Mouse (Mus musculus) adrenal gland, adult 18-20 months (tissue): ENCODE results near the gene Pax5. TPM values are rescaled to one million over a fixed set of nuclear protein-coding genes. Genes with fewer than 3 reads are reported as not detected.
A peak's percentile ranks its signal among the peaks of the same experiment; 100 is the strongest.

Experiments used
- DNase-seq, 2 experiments: peaks; one replicate each; pipeline ENCODE4 v3.0.0; 2021 to 2022; ENCODE audit warnings: low spot score in 2 of 2
- total RNA-seq, 2 experiments: library from RNA; stranded (reverse); gene quantifications; 1 replicate in 1 of 2; 2 replicates in 1 of 2; pipeline ENCODE4 v1.2.3; 2021

Gene Pax5
- total RNA-seq, 2 experiments from 2014 or later: 0.42 to 0.46 TPM

DNA sequence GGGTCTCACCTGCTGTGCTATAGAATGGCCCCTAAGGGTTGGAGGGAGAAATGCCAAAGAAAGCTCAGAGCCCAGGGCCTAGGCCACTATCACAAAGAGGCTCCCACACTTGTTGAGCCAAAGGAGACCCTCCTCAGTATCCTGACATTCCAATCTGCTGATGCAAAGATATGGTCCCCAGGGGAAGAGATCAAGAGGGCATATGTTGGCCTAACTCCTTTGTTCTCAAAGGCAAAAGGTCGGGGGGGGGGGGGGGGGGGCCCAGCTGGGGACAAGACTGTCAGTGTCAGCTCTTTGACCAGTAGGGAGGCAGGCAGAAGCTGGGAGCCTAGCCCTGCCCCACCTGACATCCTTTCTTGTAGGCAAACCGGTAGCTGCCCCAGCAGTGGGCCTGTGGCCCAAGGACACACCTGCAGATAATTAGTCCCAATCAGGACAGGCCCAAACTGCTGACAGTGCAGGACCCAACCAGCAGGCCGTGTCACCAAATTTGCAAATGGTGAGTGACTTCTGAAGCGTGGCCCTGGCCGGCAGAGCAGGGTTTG, 108.0 kb downstream of the Pax5 start:
- DNase-seq: no peak

DNA sequence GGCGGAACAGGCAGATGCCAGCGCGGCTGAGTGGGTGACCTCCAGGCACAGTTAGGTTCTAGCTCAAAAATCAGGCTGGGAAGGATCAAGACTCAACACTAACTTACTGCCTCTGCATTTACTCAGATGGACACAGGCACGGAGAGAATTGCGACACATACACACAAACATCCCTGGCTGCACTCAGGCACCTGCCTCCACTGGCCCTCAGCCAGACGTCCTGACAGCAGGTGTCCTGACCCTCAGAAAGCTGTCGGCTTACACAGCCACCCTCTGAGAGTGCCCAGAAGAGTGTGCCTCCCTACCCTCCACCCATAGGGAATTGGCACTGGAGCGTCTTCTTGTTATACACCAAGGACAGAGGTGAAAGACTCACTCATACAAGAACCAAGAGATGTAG, 108.9 kb downstream of the Pax5 start:
- DNase-seq: no peak

DNA sequence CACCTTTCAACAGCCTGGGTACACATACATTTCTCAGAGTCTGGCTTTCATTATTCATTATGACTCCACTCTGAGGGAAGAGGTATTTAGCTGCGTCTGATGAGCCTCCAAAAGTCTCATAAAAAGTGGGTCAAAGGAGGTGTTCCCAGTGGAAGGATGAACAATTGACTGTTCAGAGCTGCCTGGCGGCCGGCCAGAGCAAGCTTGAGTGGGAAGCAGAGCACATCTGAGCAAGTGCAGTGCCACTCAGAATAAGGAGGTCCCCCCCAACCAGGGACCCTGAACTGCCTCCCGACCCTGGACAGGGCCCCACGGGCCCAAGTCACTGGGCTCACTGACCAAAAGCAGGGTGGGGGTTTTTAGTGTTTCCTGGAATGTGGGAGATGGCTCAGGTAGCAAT, 109.4 kb downstream of the Pax5 start:
- DNase-seq: no peak

DNA sequence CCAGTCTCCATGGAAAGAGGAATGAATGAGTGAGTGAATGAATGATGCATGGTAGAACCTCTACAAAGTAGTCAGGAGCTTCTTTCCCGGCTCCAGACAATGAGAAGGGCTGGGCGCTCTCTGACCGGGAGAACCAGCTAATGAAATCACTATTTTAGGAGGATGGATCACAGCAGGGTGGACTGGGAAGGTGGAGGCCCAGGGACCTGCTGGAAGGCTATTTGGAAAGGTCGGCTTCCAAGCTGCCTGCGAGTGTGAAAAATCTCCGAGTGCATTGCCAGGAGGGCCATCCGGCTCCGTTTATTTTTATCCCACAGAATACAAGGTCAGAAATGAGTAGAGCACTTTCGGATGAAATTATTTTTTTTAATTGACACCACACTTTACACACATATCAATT, 112.3 kb downstream of the Pax5 start:
- no peak for DNase-seq

DNA sequence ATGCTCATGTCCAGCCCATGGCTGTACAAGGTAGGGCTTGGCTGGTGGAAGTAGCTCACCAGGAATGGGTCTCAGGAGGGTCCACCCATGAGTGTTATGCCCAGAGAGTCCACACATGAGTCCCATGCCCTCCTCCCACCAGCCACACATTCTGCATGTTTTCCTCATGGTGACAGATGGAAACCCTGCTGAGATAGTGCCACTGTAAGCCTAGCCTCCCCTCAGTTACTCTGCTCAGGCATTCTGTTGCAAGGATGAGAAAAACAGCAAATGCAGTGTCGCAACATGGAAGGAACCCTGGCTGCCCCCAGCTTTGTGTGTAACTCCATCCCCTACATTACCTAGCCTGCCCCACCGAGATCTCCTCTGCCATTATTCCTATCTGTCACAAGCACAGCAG, 117.2 kb downstream of the Pax5 start:
- no peak for DNase-seq

DNA sequence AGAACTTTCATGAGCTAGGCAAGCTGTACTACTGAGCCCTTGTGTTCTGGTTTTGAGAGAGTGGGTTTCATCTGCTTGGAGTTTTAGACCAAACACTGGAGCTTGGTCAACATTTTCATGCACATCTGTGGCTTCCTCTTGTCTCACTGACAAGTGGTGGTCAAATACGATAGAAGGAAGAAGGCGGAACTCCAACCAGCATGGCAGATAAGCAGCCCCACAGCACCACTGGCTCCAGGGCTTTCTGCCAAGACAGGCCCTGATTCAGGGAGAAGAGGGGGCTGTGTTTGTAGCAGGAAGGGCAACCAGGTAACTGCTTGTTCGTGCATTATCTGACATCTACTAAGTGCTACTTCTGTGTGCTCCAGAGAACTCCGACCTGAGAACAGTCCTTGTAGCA, 127.6 kb downstream of the Pax5 start:
- no peak for DNase-seq

DNA sequence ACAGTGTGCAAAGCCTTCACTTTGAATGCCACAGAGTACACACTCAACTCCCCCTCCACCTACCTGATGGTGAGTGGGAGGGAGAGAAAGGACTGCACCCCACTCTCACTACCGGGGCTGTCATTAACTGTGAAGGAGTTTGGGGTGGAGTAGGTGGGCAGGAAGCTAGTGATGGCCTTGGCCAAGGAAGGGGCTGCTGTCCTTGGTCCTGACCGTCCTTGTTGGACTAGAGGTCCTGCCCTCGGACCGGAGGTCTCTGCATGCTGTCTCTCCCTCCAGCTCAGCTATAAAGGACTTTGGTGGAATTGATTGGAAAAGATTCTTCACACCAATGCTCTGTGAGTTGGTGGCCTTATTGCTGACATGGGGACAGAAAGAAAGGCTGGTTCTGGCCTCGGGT, 131.7 kb downstream of the Pax5 start:
- DNase-seq: no peak

DNA sequence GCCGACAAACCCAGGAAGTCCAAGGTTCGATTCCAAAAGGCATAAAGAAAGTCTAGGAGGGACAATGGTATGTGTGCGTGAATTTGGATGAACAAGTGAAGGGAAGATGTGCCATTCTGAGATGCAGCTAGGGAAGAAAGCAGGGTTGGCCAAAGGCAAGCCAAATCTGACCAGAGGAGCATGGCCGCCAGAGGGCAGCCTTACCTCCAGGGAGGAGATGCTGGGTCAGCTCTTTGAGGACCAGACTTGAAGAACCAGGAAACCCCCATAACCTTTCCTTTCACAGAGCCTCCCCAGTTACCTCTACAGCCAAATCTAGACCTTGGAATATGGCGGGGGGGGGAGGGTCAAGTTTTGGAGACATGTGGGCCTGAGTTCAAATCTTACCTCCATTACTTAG, 133.0 kb downstream of the Pax5 start:
- peak; percentile 55 to 63 for DNase-seq

DNA sequence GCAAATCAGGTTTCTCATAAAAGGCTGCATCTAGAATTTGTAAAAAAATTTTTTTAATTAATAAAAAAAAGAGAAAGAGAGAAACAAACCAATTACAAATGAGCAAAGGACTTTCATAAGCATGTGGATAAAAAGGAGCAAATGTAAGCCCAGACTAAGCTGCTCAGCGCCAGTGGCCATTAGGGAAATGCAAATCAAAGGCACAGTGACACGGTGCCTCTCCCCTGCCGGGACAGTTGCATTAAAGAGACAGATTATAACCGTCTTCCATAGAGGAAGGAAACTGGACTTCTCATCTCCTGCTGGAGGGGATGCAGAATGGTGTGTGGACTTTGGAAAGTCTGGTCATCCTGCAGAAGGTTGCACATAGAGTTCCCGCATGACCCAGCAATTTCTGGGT, 133.5 kb downstream of the Pax5 start:
- DNase-seq: no peak

DNA sequence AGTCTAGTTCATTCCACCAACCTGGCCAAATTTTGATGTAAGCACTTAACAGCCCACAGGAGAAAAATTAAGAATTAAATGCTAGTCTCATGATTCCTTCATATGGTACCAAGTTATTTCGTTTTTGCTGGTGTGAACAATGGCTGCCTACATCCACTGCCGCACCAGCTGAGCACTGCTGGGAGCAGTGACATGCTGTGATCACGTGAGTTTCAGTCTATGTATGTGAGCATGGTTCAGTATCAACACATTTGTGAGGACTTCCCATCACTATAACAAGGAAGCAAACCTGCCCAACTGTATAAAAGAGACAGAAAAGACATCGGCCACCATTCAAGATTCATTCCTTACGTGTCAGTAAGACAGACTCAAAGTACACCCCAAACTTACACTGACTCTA, 137.3 kb downstream of the Pax5 start:
- DNase-seq: no peak

DNA sequence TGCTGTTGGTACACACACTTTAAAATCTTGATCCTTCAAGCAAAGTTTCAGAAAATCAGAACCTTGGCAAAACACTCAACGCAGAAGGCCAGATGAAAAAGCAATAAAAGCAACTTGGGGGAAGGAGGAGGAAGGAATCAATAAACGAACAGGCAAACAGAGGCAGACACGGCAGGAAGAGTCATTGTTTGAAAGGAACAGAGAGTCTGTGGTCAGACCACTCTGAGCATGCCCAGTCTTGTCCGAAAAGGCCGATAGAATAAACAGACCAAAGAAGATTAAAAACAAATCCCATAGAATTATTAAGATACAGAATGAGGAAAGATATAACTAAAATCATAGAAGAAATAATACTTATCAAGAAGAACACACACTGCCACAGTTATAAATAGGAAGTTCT, 137.9 kb downstream of the Pax5 start:
- DNase-seq: no peak

DNA sequence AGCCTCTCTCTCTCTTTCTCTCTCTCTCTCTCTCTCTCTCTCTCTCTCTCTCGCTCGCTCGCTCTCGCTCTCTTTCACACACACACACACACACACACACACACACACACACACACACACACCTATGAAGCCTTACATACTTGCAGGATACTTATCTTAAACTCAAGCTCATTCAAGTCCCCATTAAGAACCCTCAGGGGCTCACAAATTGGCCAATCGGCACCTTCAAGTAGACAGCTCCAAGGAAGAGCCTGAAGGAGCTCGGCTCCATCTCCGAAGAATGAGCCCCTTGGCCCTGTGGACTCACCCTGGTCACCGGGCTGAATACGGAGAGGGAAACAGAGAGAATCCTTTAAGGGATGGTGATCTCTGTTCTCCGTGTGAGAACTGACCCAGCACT, 141.1 kb downstream of the Pax5 start:
- DNase-seq: no peak

DNA sequence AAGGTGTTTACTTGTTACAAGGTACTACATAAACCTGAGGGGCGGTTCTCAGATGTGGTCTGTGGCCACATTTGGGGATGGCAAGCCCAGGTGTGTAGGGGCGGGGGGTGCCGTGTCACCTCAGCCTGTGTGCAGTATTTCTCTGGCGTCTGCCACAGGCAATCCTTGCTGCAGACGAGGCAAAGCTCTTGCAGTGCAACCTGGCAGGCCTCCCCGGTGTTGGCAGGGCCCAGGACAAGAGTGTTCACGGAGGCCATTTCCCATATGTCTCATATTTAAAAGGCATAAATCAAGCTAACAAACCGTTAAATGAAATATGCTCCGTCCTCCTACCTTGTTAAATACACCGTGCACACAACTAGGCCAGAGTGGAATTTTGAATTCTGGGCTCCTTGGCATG, 141.6 kb downstream of the Pax5 start:
- no peak for DNase-seq

DNA sequence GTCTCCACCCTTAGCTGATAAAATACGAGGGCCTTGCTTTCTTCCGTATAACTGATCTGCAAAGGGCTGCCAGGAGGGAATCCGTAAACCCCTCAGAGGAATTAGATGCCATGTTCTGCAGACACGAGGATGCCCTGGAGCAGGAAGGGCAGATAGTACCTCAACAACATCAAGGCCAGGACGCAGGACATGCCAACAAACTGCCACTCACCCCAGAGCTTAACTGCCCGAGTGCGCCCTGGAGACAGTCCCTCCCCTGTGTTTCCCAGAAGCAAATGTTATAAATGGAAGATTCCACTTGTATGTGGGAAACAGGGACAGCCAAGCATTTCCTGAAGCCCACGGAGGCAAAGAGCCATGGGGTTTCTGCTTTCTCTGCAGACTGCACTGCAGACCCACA, 143.9 kb downstream of the Pax5 start:
- no peak for DNase-seq

DNA sequence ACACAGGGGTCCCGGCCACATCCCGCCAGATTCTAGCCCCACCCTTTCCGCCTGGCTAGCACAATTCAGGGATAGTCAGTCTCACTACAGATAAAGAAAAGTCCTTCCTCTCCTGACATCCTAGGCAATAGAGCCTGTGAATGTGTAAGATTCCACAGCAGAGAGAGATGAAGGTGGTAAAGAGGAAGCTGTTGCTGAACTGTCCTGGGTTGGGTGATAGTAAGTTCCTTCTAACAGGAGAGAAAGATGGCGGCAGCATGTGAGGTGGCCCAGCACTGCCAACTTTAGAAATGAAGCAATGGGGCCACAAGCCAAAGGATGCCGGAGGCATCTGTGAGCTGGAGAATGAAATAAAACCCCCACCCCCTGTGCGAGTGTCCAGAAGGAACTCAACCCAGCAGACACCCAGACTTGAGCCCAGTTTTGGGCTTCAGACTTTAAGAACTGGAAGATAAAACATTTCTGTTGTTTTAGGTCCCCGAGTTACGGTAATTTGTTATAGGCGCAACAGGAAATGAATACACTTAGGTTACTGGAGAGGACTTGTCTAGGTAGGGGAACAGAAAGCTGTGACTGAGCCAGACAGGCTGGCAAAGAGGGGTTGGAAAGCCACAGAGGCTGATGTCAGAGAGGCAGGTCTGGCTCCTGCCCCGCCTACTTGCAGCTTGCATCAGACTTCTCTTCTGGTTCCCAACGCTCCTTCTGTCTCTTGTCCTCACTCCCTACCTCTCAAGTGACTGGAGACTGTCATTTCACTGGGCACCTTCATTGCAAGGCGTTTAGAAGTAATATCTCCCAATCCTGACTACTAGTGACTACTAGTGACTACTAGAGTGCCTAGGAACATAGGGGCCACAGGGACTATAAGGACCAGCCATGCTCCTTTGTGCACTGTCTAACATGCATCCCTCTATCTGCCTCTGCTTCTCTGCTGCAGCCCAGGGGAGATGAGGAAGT, 144.9 kb downstream of the Pax5 start:
- no peak for DNase-seq

DNA sequence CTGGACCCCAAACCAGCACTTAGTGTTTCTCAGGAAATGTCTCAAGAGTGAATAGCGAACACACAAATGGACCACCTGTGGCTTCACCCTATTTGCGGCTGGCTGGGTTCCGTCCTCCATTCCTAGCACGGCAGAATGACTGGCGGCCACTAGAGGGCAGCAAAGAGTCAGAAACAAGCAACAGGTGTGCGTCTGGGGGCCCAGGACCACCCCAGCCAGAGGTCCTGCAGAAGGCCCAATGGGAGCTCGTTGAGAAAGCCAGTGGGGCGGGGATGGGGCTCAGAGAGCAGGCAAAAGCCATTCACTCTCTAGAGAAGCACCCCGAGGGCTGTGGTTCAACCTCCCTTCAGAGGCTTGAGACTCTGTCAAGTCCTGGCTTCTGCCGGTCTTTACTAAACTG, 145.7 kb downstream of the Pax5 start:
- DNase-seq: peak; percentile 74 to 75

DNA sequence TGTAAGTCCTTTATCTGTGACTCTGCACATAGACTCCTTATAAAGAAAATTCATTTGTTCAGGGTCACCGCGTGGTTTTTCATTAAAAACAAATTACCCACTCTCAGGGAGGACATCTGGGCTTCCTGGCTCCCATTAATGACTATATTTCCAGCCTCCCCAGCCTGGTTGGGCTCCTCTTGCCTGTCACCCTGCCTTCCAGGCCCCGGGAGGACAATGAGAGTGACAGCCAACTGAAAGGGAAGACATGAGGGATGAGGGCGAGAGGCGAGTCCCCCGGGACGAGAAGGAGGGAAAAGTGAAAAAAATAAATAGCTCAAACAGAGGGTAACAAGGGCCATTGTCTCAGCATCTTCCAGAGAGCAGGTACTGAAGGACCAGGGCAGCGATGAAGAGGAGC, 149.3 kb downstream of the Pax5 start:
- DNase-seq: no peak

DNA sequence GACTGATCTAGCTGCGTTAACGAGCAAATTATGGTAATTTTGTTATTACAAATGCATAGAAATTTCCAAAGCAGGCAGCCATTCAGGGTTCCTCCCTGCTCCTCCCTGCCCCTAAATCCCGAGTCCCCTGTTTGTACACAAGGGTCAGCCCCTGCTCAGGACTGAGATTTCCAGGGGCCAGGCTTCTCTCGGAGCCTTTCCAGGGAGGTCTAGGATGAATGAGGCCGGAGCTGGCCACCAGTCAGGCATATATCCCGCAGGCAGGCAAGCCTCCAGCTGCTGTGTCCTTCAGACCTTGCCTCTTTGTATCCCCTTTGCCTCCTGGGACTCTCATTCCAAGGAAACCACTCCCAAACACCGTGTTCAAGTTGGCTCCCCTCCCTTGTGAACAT, 151.7 kb downstream of the Pax5 start:
- no peak for DNase-seq

DNA sequence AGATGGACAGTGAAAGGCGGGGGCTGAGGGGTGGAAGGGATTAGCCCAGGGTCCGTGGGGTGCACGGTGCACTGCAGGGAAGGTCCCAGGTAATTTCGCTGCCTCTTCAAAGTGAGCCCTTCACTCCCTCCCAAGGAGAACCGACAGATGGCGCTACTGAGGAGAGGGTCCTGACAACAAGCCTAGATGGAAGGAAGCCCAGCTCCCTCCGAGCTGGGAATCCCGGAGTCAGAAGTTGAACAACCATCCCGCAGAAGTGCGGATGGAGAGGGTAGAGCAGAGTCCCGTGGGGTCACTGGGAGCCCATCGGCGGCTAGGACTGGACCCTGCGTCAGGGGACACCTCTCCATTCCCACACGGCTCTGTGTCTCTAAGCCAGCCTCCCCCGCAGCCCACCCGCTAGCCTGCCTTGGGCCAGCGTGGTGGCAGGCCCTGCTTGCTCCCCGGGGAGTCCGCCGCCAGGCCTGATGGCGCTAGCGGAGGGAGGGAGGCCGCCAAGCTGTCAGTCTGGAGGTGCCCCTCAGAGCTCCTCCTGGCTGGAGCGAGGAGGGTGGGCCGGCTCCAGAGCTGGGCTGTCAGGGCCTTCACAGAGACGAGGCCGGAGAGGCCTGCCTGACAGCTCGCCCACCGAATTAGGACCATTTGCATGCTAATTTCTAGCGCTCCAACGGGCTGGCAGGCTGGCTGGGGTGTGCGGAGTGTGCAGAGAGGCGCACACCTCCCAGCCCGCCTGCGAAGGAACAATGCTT, 152.3 kb downstream of the Pax5 start:
- peak in 1 of 2 experiments; percentile 29 for DNase-seq

DNA sequence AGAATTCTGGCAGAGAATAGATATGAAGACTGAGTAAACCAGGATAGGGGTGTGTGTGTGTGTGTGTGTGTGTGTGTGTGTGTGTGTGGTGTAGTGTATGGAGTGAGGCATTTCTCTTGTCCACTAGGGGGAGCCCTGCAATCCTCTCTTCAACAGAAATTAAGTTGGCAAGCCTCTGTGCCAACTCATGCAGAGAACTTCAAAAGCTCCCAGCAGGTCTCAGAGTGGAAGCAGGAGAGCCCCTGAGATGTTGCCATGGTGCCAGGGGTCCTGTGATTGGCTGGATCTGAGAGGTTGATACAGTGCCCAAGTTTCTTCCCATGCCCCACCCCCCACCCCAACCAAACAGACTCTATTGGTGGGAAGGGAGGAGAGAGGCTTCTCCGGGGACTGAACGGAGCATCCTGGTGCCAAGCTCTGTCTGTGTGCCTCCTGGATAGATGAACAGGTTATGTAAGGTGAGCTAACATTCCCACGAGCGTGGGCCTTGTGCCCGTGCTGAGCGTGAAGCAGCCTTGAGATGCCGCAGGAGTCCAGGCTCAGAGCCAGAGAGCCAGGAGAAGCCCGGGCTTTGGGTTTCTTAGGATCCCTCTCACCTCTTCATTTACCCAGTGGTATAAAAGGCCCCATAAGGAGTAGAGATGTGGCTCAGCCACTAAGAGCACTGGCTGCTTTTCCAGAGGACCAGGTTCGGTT, 153.6 kb downstream of the Pax5 start:
- no peak for DNase-seq

DNA sequence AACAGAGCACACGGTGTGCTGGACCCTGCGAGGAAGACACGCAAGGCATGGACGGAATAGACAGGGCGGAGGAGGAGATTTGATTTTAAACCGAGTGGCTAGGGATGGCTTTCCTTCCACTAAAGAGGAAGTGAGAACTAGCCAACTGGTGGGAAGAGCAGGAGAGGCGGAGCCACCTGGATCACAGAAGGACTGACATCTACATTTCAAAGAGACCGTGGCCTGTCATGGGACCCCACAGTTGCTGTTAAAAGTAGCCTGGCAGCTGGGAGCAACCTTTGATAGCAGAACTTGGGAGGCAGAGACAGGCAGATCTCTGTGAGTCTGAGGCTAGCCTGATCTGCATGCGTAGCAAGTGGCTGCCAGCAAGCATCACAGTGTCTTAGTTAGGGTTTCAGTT, 154.7 kb downstream of the Pax5 start:
- DNase-seq: no peak

DNA sequence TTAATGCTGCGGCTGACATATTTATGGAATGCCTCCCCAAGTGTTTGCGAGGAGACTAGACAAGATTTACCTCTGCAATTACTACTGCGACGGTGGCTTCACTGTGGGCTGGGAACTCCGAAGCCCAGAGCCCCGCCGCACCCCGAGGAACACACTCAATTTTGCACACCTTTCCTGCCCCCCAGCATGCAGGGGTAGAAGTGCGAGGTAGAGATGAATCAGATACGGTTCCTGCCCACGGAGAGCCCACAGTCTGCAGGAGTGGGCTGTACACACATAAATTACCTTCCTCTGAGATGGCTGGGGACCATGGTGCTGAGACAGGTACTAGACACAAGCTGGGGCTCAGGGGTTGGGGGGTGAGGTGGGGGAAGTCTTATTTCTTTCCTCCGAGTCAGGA, 158.8 kb downstream of the Pax5 start:
- DNase-seq: no peak
